Mouse (Mus musculus): ENCODE results near the gene Myl9. TPM values are rescaled to one million over a fixed set of nuclear protein-coding genes. Genes with fewer than 3 reads are reported as not detected.
"Not testable (repeated sequence)": the region's sequence is repeated elsewhere in the genome, so short reads cannot be mapped to it uniquely, and the experiment has no call there.

Gene Myl9
- polyA plus RNA-seq, 1 experiment from 2014 or later = 126 TPM

GRCm38 (mm10) chr2:156802116-156802515 lies 26.9 kb downstream of the Myl9 start:
- H3K4me3 ChIP-seq; H3K27me3 ChIP-seq (ENCODE audit: insufficient read depth, poor library complexity, severe bottlenecking); H3K4me1 ChIP-seq (replicated peaks); H3K9me3 ChIP-seq; H3K27ac ChIP-seq; DNase-seq (ENCODE audit: low spot score); H3K36me3 ChIP-seq: not testable (repeated sequence)
- WGBS = 58% methylated on average over 9 of the region's 9 CpGs

- 74% methylated on average over 4 of the region's 4 CpGs for WGBS
- Histone ChIP-seq H3K36me3 (no peaks in the 10 kb centered on the region), H3K27ac (no peak overlapping the region), H3K4me1 (replicated peaks) (no peaks in the 10 kb centered on the region), H3K4me3 (no peak overlapping the region), H3K9me3 (no peaks in the 10 kb centered on the region), H3K27me3 (ENCODE audit: insufficient read depth, poor library complexity, severe bottlenecking) (no peaks in the 10 kb centered on the region)
- DNase-seq (ENCODE audit: low spot score) = no peak
These were observed 28.6 kb downstream of the Myl9 start for GRCm38 (mm10) chr2:156803698-156804372.

GRCm38 (mm10) chr2:156804589-156804988 lies 29.4 kb downstream of the Myl9 start:
- Histone ChIP-seq H3K9me3 (no peaks in the 10 kb centered on the region), H3K27ac (no peak overlapping the region), H3K4me1 (replicated peaks) (no peaks in the 10 kb centered on the region), H3K4me3 (no peak overlapping the region), H3K27me3 (ENCODE audit: insufficient read depth, poor library complexity, severe bottlenecking) (no peaks in the 10 kb centered on the region), H3K36me3 (no peaks in the 10 kb centered on the region)
- DNase-seq (ENCODE audit: low spot score) = no peak
- WGBS = 91% methylated on average over 4 of the region's 4 CpGs

- DNase-seq (ENCODE audit: low spot score) = no peak
- no peak overlapping the region for H3K4me3 ChIP-seq
- H3K36me3 ChIP-seq = no peaks in the 10 kb centered on the region
- peaks cover 3% of the 10 kb centered on the region; the same call in 1 of the 2 replicates for H3K4me1 ChIP-seq (replicated peaks)
- H3K27ac ChIP-seq = no peak overlapping the region
- H3K27me3 ChIP-seq (ENCODE audit: insufficient read depth, poor library complexity, severe bottlenecking) = no peaks in the 10 kb centered on the region
- WGBS = 79% methylated on average over 6 of the region's 6 CpGs
- no peaks in the 10 kb centered on the region for H3K9me3 ChIP-seq
These were observed 31.7 kb downstream of the Myl9 start for GRCm38 (mm10) chr2:156806886-156807285.

GRCm38 (mm10) chr2:156809579-156809978 lies 34.4 kb downstream of the Myl9 start:
- no peaks in the 10 kb centered on the region for H3K36me3 ChIP-seq
- peak; percentile 71 for DNase-seq (ENCODE audit: low spot score)
- H3K4me3 ChIP-seq = no peak overlapping the region
- peaks cover 19% of the 10 kb centered on the region for H3K4me1 ChIP-seq (replicated peaks)
- H3K27me3 ChIP-seq (ENCODE audit: insufficient read depth, poor library complexity, severe bottlenecking) = no peaks in the 10 kb centered on the region
- H3K9me3 ChIP-seq = no peaks in the 10 kb centered on the region
- 62% methylated on average over 2 of the region's 2 CpGs for WGBS
- H3K27ac ChIP-seq = peak overlapping the region; percentile 66; the same call in 1 of the 2 replicates

- no peaks in the 10 kb centered on the region for H3K36me3 ChIP-seq
- H3K27me3 ChIP-seq (ENCODE audit: insufficient read depth, poor library complexity, severe bottlenecking) = no peaks in the 10 kb centered on the region
- H3K9me3 ChIP-seq = no peaks in the 10 kb centered on the region
- WGBS = 97% methylated on average over 10 of the region's 10 CpGs
- H3K4me1 ChIP-seq (replicated peaks) = peaks cover 30% of the 10 kb centered on the region
- no peak overlapping the region for H3K27ac ChIP-seq
- no peak overlapping the region for H3K4me3 ChIP-seq
- DNase-seq (ENCODE audit: low spot score) = no peak
These were observed 35.5 kb downstream of the Myl9 start for GRCm38 (mm10) chr2:156810716-156811115.

- Histone ChIP-seq H3K27ac (no peak overlapping the region), H3K4me3 (no peak overlapping the region), H3K4me1 (replicated peaks) (peaks cover 32% of the 10 kb centered on the region), H3K27me3 (ENCODE audit: insufficient read depth, poor library complexity, severe bottlenecking) (no peaks in the 10 kb centered on the region), H3K9me3 (no peaks in the 10 kb centered on the region), H3K36me3 (no peaks in the 10 kb centered on the region)
- no peak for DNase-seq (ENCODE audit: low spot score)
- WGBS = 82% methylated on average over 5 of the region's 5 CpGs
These were observed 36.3 kb downstream of the Myl9 start for GRCm38 (mm10) chr2:156811556-156811955.

- H3K9me3 ChIP-seq = no peaks in the 10 kb centered on the region
- no peaks in the 10 kb centered on the region for H3K36me3 ChIP-seq
- H3K4me1 ChIP-seq (replicated peaks) = peaks cover 32% of the 10 kb centered on the region
- no peak overlapping the region for H3K4me3 ChIP-seq
- 0 out of 2 replicates have a peak overlapping the region, but pooled peaks have one; percentile 57 for H3K27ac ChIP-seq
- H3K27me3 ChIP-seq (ENCODE audit: insufficient read depth, poor library complexity, severe bottlenecking) = no peaks in the 10 kb centered on the region
- WGBS = 13% methylated on average over 8 of the region's 8 CpGs
- DNase-seq (ENCODE audit: low spot score) = peak; percentile 9
These were observed 39.2 kb downstream of the Myl9 start for GRCm38 (mm10) chr2:156814344-156814801.

GRCm38 (mm10) chr2:156814893-156815292 lies 39.7 kb downstream of the Myl9 start:
- WGBS = 38% methylated on average over 5 of the region's 5 CpGs
- H3K4me3 ChIP-seq = no peak overlapping the region

GRCm38 (mm10) chr2:156815412-156815811 lies 40.2 kb downstream of the Myl9 start:
- Histone ChIP-seq H3K36me3 (no peaks in the 10 kb centered on the region), H3K27me3 (ENCODE audit: insufficient read depth, poor library complexity, severe bottlenecking) (no peaks in the 10 kb centered on the region), H3K4me1 (replicated peaks) (peaks cover 29% of the 10 kb centered on the region), H3K9me3 (no peaks in the 10 kb centered on the region), H3K27ac (no peak overlapping the region), H3K4me3 (no peak overlapping the region)
- DNase-seq (ENCODE audit: low spot score) = no peak
- 65% methylated on average over 3 of the region's 3 CpGs for WGBS

More at GRCm38 (mm10) chr2:156814893-156815292, 39.7 kb downstream of the Myl9 start:
- Histone ChIP-seq H3K27ac (0 out of 2 replicates have a peak overlapping the region, but pooled peaks have one; percentile 57), H3K4me1 (replicated peaks) (peaks cover 29% of the 10 kb centered on the region), H3K27me3 (ENCODE audit: insufficient read depth, poor library complexity, severe bottlenecking) (no peaks in the 10 kb centered on the region), H3K36me3 (no peaks in the 10 kb centered on the region), H3K9me3 (no peaks in the 10 kb centered on the region)
- no peak for DNase-seq (ENCODE audit: low spot score)

GRCm38 (mm10) chr2:156816116-156816515 lies 40.9 kb downstream of the Myl9 start:
- Histone ChIP-seq H3K27ac (no peak overlapping the region), H3K27me3 (ENCODE audit: insufficient read depth, poor library complexity, severe bottlenecking) (no peaks in the 10 kb centered on the region), H3K4me1 (replicated peaks) (peaks cover 29% of the 10 kb centered on the region), H3K36me3 (no peaks in the 10 kb centered on the region), H3K9me3 (no peaks in the 10 kb centered on the region), H3K4me3 (no peak overlapping the region)
- DNase-seq (ENCODE audit: low spot score) = no peak
- WGBS = 63% methylated on average over 1 of the region's 1 CpGs

- not testable (repeated sequence) for H3K27ac ChIP-seq; H3K4me1 ChIP-seq (replicated peaks); H3K4me3 ChIP-seq; DNase-seq (ENCODE audit: low spot score); H3K9me3 ChIP-seq; H3K27me3 ChIP-seq (ENCODE audit: insufficient read depth, poor library complexity, severe bottlenecking)
- peaks cover 16% of the 10 kb centered on the region for H3K36me3 ChIP-seq
- 86% methylated on average over 6 of the region's 6 CpGs for WGBS
These were observed 49.9 kb downstream of the Myl9 start for GRCm38 (mm10) chr2:156825128-156825527.
